Mouse (Mus musculus) hindbrain, embryonic 16.5 days (tissue): ENCODE data around the gene Hrh2. TPM values are rescaled to one million over a fixed set of nuclear protein-coding genes. Genes with fewer than 3 reads are reported as not detected.

Experiments
- ATAC-seq: fragments of 200-750 bp; cut with Nextera tagmentation; 2 replicates; pipeline ENCODE4 v1.8.0; 2017; ENCODE audit warnings: moderate TSS enrichment, moderate library complexity
- H3K27ac ChIP-seq: fragments of 300-500 bp; sonication (generic); 2 replicates; pipeline ENCODE4 v1.5.1; 2014; ENCODE audit warnings: low read depth, mild to moderate bottlenecking, control low read depth, low read length, moderate library complexity
- H3K27me3 ChIP-seq: fragments of 300-500 bp; sonication (generic); replicated peaks from 2 replicates; pipeline ENCODE4 v1.6.1; 2014; ENCODE audit warnings: low read length; ENCODE audit not compliant: control insufficient read depth, insufficient read depth
- H3K36me3 ChIP-seq: fragments of 300-500 bp; sonication (generic); 2 replicates; pipeline ENCODE4 v1.6.1; 2014; ENCODE audit warnings: mild to moderate bottlenecking, low read length, moderate library complexity, mixed read lengths; ENCODE audit not compliant: control insufficient read depth, insufficient read depth
- H3K4me1 ChIP-seq: fragments of 300-500 bp; sonication (generic); 2 replicates; pipeline ENCODE4 v1.6.1; 2014; ENCODE audit warnings: low read depth, low read length; ENCODE audit not compliant: control insufficient read depth, insufficient read depth
- H3K4me2 ChIP-seq: fragments of 300-500 bp; sonication (generic); 2 replicates; pipeline ENCODE4 v1.6.1; 2014; ENCODE audit warnings: mild to moderate bottlenecking, low read length, control low read depth, moderate library complexity
- H3K4me3 ChIP-seq: fragments of 300-500 bp; sonication (generic); 2 replicates; pipeline ENCODE4 v1.5.1; 2014; ENCODE audit warnings: mild to moderate bottlenecking, low read length, control low read depth, moderate library complexity
- H3K9ac ChIP-seq: fragments of 300-500 bp; sonication (generic); 2 replicates; pipeline ENCODE4 v1.6.1; 2014; ENCODE audit warnings: low read depth, mild to moderate bottlenecking, control low read depth, low read length, moderate library complexity
- H3K9me3 ChIP-seq: fragments of 300-500 bp; sonication (generic); 2 replicates; pipeline ENCODE4 v1.6.1; 2014; ENCODE audit warnings: mild to moderate bottlenecking, low read length, moderate library complexity; ENCODE audit not compliant: control insufficient read depth
- WGBS: fragments of 180-500 bp; shearing (Covaris S2); extraction: QIAGEN DNeasy Blood & Tissue Kit; methylation state at CpG from one replicate; pipeline ENCODE4 v1.1.7; 2014; 5-methylcytosine and 5-hydroxymethylcytosine counted together
- polyA plus RNA-seq: library from polyadenylated mRNA; unstranded; fragments of >200 nt; fragmentation: Nextera tagmentation; extraction: Ambion mirVana; gene quantifications from 2 replicates; pipeline ENCODE4 v1.2.1, GENCODE M21; 2015

The Hrh2 gene
- polyA plus RNA-seq, 1 experiment from 2014 or later, result 1.1 TPM

GRCm38 (mm10) chr13:54245204-54245603 is 53.3 kb downstream of the Hrh2 start:
- H3K9ac ChIP-seq, result no peak overlapping the region
- no peak for ATAC-seq
- WGBS, result 61% methylated on average over 5 of the region's 5 CpGs

GRCm38 (mm10) chr13:54247545-54247944 is 55.6 kb downstream of the Hrh2 start:
- H3K9me3 ChIP-seq, result no peaks in the 10 kb centered on the region
- H3K4me3 ChIP-seq, result no peak overlapping the region
- no peak overlapping the region for H3K27ac ChIP-seq
- no peak overlapping the region for H3K9ac ChIP-seq
- H3K4me1 ChIP-seq, result peaks cover 7% of the 10 kb centered on the region; the same call in 1 of the 2 replicates
- peak; percentile 67 for ATAC-seq
- H3K36me3 ChIP-seq, result no peaks in the 10 kb centered on the region
- H3K27me3 ChIP-seq, result no peaks in the 10 kb centered on the region
- 26% methylated on average over 4 of the region's 4 CpGs for WGBS
- no peak overlapping the region for H3K4me2 ChIP-seq

More at GRCm38 (mm10) chr13:54245204-54245603, 53.3 kb downstream of the Hrh2 start:
- H3K27me3 ChIP-seq, result no peaks in the 10 kb centered on the region
- no peak overlapping the region for H3K4me2 ChIP-seq
- H3K36me3 ChIP-seq, result no peaks in the 10 kb centered on the region
- H3K27ac ChIP-seq, result no peak overlapping the region
- no peaks in the 10 kb centered on the region for H3K9me3 ChIP-seq
- peaks cover 7% of the 10 kb centered on the region; the same call in 1 of the 2 replicates for H3K4me1 ChIP-seq
- no peak overlapping the region for H3K4me3 ChIP-seq

DNA sequence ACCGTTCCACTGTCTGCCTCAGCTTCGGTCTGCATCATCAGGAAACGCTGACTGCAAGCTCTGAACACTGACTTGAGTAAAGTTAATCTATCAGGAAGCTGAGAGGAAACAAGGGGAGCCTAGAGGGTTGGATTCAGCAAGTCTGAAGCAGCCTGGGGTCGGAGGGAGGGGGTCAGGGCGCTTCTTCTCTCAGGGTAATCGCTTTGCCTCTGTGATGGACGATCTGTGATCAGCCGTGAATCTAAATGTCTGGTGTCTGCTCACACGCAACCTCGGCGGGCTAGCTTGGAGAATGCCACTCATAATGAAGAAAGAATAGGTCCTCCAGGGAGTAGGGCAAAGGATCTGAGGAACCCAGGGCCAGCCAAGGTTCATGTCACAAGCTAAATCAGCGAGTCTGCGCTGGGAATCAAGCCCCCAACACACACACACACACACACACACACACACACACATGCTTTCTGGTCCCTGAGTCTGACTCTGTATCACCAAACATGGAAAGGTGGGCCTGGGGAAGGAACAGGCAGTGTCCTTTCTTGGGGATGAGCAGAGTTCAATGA is 56.6 kb downstream of the Hrh2 start:
- Histone ChIP-seq H3K4me2 (no peak overlapping the region), H3K27me3 (no peaks in the 10 kb centered on the region), H3K27ac (no peak overlapping the region), H3K4me3 (no peak overlapping the region), H3K9me3 (no peaks in the 10 kb centered on the region), H3K4me1 (peaks cover 7% of the 10 kb centered on the region; the same call in 1 of the 2 replicates), H3K36me3 (no peaks in the 10 kb centered on the region), H3K9ac (no peak overlapping the region)
- WGBS, result 40% methylated on average over 13 of the region's 13 CpGs
- ATAC-seq, result no peak

- H3K27ac ChIP-seq, result no peak overlapping the region
- no peak overlapping the region for H3K4me3 ChIP-seq
- 40% methylated on average over 4 of the region's 4 CpGs for WGBS
- H3K4me1 ChIP-seq, result peaks cover 7% of the 10 kb centered on the region; the same call in 1 of the 2 replicates
- no peak overlapping the region for H3K4me2 ChIP-seq
- no peaks in the 10 kb centered on the region for H3K27me3 ChIP-seq
- H3K36me3 ChIP-seq, result no peaks in the 10 kb centered on the region
- no peak overlapping the region for H3K9ac ChIP-seq
- no peaks in the 10 kb centered on the region for H3K9me3 ChIP-seq
- ATAC-seq, result no peak
Observed at GRCm38 (mm10) chr13:54249007-54249406, 57.1 kb downstream of the Hrh2 start.

DNA sequence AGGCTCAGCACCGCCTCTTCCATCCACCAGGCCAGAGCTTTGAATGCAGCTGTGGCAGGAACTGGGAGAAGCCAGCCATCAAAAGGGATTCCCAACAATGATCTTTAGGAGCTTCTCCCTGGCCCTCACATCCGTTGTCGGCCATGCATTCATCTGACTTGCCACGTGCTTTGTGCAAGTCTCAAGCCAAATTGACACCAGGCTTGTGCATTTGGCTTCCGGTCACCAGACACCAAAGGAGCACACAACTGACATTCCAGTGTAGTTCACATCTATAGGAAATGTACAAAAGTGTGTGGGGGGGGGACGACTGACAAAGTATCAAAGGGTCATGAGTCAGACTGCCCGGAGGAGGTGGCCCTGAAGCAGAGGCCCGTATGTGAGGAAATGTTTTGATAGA is 58.4 kb downstream of the Hrh2 start:
- no peak for ATAC-seq
- H3K27me3 ChIP-seq, result no peaks in the 10 kb centered on the region
- H3K4me2 ChIP-seq, result no peak overlapping the region
- H3K27ac ChIP-seq, result no peak overlapping the region
- H3K9ac ChIP-seq, result no peak overlapping the region
- H3K9me3 ChIP-seq, result no peaks in the 10 kb centered on the region
- no peaks in the 10 kb centered on the region for H3K36me3 ChIP-seq
- peaks cover 7% of the 10 kb centered on the region; the same call in 1 of the 2 replicates for H3K4me1 ChIP-seq
- 25% methylated on average over 8 of the region's 8 CpGs for WGBS
- no peak overlapping the region for H3K4me3 ChIP-seq

DNA sequence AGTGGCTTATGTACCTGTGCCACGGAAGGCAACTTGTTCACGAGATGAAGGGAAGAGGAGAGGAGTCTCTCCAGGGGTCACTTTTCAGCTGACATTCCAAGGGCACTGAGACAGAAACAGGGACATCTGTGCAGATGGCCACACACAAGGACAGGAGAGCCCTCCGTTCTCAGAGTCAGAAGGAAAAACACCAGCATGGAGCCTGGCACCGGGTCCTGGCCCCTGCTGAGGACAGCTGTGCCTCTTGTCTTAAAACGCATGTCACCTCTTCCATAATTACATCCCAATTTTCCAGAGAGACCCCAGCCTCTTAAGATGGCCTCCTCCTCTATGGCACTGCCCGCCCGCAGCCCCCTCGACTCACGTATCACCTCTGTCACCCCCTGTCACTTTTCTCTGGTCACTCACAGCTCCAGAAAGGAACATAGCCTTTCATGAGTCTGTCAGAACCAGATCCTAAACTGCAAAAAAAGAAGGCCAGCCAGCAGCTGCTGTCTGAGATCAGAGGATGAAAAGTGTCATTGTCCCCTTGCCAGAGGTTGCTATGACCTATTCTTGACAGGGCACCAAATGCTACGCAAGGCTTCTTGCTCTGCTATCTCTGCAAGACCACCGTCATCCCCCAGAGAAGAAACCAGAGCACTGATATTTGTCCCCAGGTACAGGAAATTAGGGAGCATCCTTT is 59.8 kb downstream of the Hrh2 start:
- Histone ChIP-seq H3K4me1 (peaks cover 7% of the 10 kb centered on the region; the same call in 1 of the 2 replicates), H3K4me3 (no peak overlapping the region), H3K27ac (no peak overlapping the region), H3K9ac (no peak overlapping the region), H3K27me3 (no peaks in the 10 kb centered on the region), H3K36me3 (no peaks in the 10 kb centered on the region), H3K9me3 (no peaks in the 10 kb centered on the region), H3K4me2 (no peak overlapping the region)
- no peak for ATAC-seq
- WGBS, result 67% methylated on average over 11 of the region's 11 CpGs

- no peak for ATAC-seq
- no peak overlapping the region for H3K27ac ChIP-seq
Observed at GRCm38 (mm10) chr13:54257580-54258223, 65.8 kb downstream of the Hrh2 start.

GRCm38 (mm10) chr13:54258231-54258743 is 66.4 kb downstream of the Hrh2 start:
- no peaks in the 10 kb centered on the region for H3K36me3 ChIP-seq
- no peak overlapping the region for H3K4me3 ChIP-seq
- peaks cover 2% of the 10 kb centered on the region; the same call in 1 of the 2 replicates for H3K4me1 ChIP-seq
- no peaks in the 10 kb centered on the region for H3K27me3 ChIP-seq
- no peak overlapping the region for H3K4me2 ChIP-seq
- WGBS, result 38% methylated on average over 8 of the region's 8 CpGs
- H3K9me3 ChIP-seq, result no peaks in the 10 kb centered on the region
- no peak overlapping the region for H3K9ac ChIP-seq
- H3K27ac ChIP-seq, result no peak overlapping the region
- ATAC-seq, result no peak

More at GRCm38 (mm10) chr13:54257580-54258223, 65.8 kb downstream of the Hrh2 start:
- 17% methylated on average over 10 of the region's 10 CpGs for WGBS
- H3K4me3 ChIP-seq, result no peak overlapping the region
- H3K9ac ChIP-seq, result no peak overlapping the region
- peaks cover 2% of the 10 kb centered on the region; the same call in 1 of the 2 replicates for H3K4me1 ChIP-seq
- H3K36me3 ChIP-seq, result no peaks in the 10 kb centered on the region
- 0 out of 2 replicates have a peak overlapping the region, but pooled peaks have one; percentile 13 for H3K4me2 ChIP-seq
- H3K27me3 ChIP-seq, result no peaks in the 10 kb centered on the region
- no peaks in the 10 kb centered on the region for H3K9me3 ChIP-seq

DNA sequence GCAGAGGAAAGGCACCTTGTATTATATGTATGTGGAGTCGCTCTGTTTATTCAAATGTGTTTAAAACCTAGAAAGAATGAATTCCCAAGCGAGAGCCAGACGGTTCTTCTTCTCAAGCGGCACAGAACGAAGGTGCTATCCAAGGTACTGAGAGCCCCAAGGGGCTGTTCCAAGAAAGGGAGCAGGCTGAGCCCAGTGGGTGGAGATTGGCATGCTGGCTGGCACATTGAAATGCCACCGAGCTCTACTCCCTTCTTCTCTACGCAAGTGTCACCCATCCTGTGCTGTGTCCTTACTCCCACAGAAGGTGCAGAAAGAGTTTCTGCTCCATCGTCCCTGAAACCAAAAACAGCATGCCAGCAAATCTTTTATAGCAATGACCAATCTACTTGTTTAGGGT is 68.4 kb downstream of the Hrh2 start:
- H3K4me2 ChIP-seq, result no peak overlapping the region
- no peak for ATAC-seq
- 41% methylated on average over 8 of the region's 8 CpGs for WGBS

More for the DNA sequence above, 68.4 kb downstream of the Hrh2 start:
- Histone ChIP-seq H3K27ac (no peak overlapping the region), H3K36me3 (no peaks in the 10 kb centered on the region), H3K9me3 (no peaks in the 10 kb centered on the region), H3K4me3 (no peak overlapping the region), H3K9ac (no peak overlapping the region), H3K4me1 (peaks cover 2% of the 10 kb centered on the region; the same call in 1 of the 2 replicates), H3K27me3 (no peaks in the 10 kb centered on the region)
